Mouse (Mus musculus) left cerebral cortex, postnatal 25 days (tissue): Measurements from ENCODE around the gene Vegfa. TPM values are rescaled to one million over a fixed set of nuclear protein-coding genes. Genes with fewer than 3 reads are reported as not detected.
A peak's percentile ranks its signal among the peaks of the same experiment; 100 is the strongest.

Source experiments
- DNase-seq, 2 experiments: peaks; one replicate each; pipeline ENCODE4 v3.0.0; 2022; ENCODE audit warnings: low spot score in 2 of 2, mixed read lengths in 1 of 2
- intact Hi-C: fragments of 180-260 bp; cut with DNase I; formaldehyde crosslinking; loops from one replicate; pipeline ENCODE4 v1.15.1; 2025
- total RNA-seq, 2 experiments: library from RNA; stranded (reverse); gene quantifications; 2 replicates each; pipeline ENCODE4 v1.2.3; 2021

Gene Vegfa
- total RNA-seq, result 100 to 1,000 TPM in 1 of 2 experiments, 10 to 100 TPM in 1; 92.0 to 100 TPM

- intact Hi-C loops, result loop anchor here (1.0 to 5.0 kb wide), 6 partner anchors 80 to 350 kb away; partner anchors contain the start of gene Mrps18a
- peak; percentile 88 to 91 for DNase-seq
Measured at GRCm38 (mm10) chr17:46032257-46032991, at the start of gene Vegfa. Gene Vegfa (minus strand): TSS chr17:46032369.

GRCm38 (mm10) chr17:46081657-46082056 is 49.5 kb upstream of the Vegfa start:
- intact Hi-C loops, result no loop called here
- no peak for DNase-seq

GRCm38 (mm10) chr17:46081042-46081441 is 48.9 kb upstream of the Vegfa start:
- intact Hi-C loops, result no loop called here
- DNase-seq, result no peak

GRCm38 (mm10) chr17:46080388-46080787 is 48.2 kb upstream of the Vegfa start:
- DNase-seq, result no peak
- intact Hi-C loops, result no loop called here

- no peak for DNase-seq
- intact Hi-C loops, result no loop called here
Measured at GRCm38 (mm10) chr17:46079037-46079436, 46.9 kb upstream of the Vegfa start.

- DNase-seq, result no peak
- intact Hi-C loops, result no loop called here
Measured at GRCm38 (mm10) chr17:46077921-46078534, 45.9 kb upstream of the Vegfa start.

- no peak for DNase-seq
- intact Hi-C loops, result no loop called here
Measured at GRCm38 (mm10) chr17:46076260-46076551, 44.0 kb upstream of the Vegfa start.

GRCm38 (mm10) chr17:46075551-46076259 is 43.5 kb upstream of the Vegfa start:
- intact Hi-C loops, result no loop called here
- DNase-seq, result no peak

GRCm38 (mm10) chr17:46075116-46075485 is 42.9 kb upstream of the Vegfa start:
- no peak for DNase-seq
- intact Hi-C loops, result no loop called here

GRCm38 (mm10) chr17:46074398-46075115 is 42.4 kb upstream of the Vegfa start:
- intact Hi-C loops, result no loop called here
- no peak for DNase-seq

GRCm38 (mm10) chr17:46073730-46074301 is 41.6 kb upstream of the Vegfa start:
- intact Hi-C loops, result no loop called here

GRCm38 (mm10) chr17:46071531-46071930 is 39.4 kb upstream of the Vegfa start:
- no peak for DNase-seq
- intact Hi-C loops, result no loop called here

More at GRCm38 (mm10) chr17:46073730-46074301, 41.6 kb upstream of the Vegfa start:
- peak in 1 of 2 experiments; percentile 9 for DNase-seq

- DNase-seq, result no peak
- intact Hi-C loops, result no loop called here
Measured at GRCm38 (mm10) chr17:46070046-46070445, 37.9 kb upstream of the Vegfa start.

- intact Hi-C loops, result no loop called here
Measured at GRCm38 (mm10) chr17:46063974-46064312, 31.8 kb upstream of the Vegfa start.

GRCm38 (mm10) chr17:46063283-46063973 is 31.3 kb upstream of the Vegfa start:
- no peak for DNase-seq
- intact Hi-C loops, result no loop called here

More at GRCm38 (mm10) chr17:46063974-46064312, 31.8 kb upstream of the Vegfa start:
- no peak for DNase-seq

- intact Hi-C loops, result no loop called here
Measured at GRCm38 (mm10) chr17:46060253-46060652, 28.1 kb upstream of the Vegfa start.

GRCm38 (mm10) chr17:46059226-46059825 is 27.2 kb upstream of the Vegfa start:
- intact Hi-C loops, result no loop called here
- no peak for DNase-seq

More at GRCm38 (mm10) chr17:46060253-46060652, 28.1 kb upstream of the Vegfa start:
- DNase-seq, result no peak

GRCm38 (mm10) chr17:46056288-46056687 is 24.1 kb upstream of the Vegfa start:
- DNase-seq, result no peak
- intact Hi-C loops, result no loop called here

- intact Hi-C loops, result no loop called here
- DNase-seq, result no peak
Measured at GRCm38 (mm10) chr17:46055736-46056135, 23.6 kb upstream of the Vegfa start.
